Mouse (Mus musculus): Measurements from ENCODE around the gene Ostm1. TPM values are rescaled to one million over a fixed set of nuclear protein-coding genes. Genes with fewer than 3 reads are reported as not detected.
A peak's percentile ranks its signal among the peaks of the same experiment; 100 is the strongest.

Ostm1 gene
- total RNA-seq, 2 experiments from 2014 or later: 51.7 to 53.7 TPM

DNA sequence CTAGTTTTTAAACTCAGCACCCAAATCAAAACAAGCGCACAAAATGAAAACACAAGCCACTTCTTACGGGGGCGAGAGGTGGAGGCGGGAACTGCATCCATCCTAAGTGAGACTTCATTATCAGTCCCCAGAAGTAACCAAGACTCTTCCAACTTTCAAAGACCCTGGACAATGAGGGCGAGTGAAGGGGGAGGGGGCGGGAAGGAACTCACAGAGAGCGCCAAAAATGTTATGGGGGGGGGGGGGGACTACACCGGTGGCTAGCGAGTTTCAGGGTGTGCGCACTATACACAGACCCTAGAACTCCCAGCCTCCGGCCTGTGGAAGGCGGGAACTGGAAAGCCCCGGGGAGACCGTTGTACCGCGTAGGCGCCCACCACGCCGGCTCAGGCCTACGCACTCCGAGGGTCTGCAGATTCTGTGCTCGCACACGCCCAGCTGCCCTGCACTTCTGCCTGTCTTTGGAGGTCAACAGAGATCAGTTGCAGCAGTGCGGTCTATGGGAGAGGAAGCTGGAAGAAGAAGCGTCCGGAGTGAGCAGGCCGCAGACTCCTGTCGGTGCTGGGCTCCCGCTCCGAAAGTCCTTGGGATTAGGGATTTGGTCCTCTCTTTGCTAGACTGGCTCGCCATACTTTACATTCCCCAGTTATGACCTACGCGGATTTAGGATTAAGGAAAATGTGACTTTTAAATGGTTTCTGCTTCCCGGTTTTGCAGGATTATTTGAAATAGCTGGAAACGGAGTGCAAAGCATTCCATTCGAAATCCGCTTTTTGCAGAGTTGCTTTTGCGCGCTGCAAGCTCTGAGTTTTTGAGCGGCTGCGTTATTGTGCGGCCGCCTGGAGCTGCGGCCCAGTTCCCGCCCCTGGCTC lies 1.7 kb upstream of the Ostm1 start:
- DNase-seq (ENCODE audit: low spot score in 2 of 2): no peak

DNA sequence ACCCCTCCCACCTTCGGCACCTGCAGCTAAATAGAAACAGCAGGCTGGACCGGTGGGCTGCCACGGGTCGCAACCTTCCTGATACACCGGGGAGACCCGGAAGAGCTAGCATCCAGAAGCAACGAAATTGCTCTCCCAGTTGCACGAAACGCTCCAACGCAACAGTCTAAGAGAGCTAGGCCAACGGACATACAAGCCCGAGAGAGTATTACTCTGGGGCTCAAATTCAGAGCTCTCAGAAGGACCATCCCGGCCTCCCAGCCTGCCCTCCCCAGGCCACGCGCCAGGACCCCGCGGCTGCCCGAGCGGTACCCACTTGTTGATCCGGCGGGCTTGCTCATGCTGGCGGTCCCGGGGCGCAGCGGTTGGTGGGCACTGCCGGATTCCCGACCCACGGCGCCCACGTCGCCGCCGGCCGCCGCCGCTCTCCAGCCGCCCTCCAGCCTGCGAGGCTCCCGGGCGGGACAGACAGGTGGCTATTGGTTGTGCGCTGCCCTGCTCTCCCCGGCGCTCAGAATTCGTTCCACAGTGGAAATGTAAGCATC lies 984 bp upstream of the Ostm1 start:
- no peak for DNase-seq (ENCODE audit: low spot score in 2 of 2)

DNA sequence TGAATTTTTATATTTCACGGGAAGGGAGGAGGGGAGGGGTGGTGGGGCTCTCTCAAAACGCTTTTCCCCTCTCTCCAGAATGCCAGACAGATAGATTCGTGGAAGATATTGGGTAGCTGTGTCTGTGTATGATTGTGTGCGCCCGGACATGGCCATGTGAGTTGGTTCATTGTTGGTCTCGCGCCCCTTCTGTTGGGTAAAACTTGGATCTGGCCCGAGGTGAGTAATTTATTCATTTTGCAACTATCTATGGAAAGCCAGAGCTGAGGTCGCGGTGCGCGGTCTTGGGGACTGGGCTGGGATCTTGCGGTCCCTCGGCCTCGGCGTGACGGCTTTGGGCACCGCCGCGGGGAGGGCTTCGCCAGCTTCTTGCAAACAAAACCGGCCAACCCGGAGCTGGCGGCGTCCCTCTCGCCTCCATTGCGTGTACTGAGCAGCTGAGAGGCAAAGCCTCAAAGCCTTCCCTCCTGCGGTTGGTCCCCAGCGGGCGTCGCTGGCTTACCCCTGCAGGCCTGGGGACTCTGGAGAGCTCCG lies 347 bp downstream of the Ostm1 start:
- DNase-seq (ENCODE audit: low spot score in 2 of 2): peak in 1 of 2 experiments; percentile 22

DNA sequence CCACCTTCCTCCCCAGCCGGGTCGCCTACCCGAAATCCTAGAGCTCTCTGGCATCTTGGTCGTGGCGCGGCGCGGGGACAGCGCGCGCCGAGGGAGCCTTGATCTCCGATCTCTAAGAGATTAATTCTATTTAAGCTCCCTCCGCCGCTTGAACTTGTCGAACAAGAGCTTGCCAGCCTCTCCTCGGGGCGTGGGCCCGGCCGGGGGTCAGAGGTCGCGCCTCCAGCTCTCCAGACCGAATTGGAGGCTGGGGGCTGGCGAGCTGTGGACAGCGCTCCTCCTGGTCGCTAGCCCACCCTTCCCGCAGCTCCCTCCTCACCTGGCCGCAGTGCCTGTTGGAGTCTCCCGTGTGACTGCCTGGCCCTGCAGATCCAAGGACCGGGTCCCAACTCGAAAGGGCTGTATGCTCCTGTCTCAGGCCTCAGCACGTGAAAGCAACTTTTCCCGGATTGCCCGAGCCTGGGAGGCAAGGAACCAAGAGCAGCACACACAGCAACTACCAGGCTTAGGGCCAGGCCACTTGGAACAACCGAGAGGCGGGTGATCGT lies 888 bp downstream of the Ostm1 start:
- no peak for DNase-seq (ENCODE audit: low spot score in 2 of 2)

DNA sequence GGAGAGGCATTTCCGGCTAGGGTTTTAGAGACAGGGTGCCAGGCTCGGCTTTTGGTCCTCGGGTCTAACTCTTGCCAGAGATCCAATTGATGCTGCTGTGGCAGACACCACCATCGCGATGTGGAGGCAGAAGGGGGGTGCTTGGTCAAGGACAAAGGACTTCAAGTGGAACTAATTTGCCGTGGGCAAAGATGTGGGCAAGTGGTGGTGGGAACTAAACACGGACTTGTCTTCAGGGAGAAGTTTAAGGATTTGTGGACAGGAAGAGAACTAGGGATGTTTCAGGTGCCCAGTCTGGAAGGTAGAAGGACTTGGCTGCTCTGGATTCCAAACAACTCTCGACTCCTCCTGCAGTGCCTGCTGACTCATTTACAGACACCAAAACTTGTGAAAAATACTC lies 1.5 kb downstream of the Ostm1 start:
- DNase-seq (ENCODE audit: low spot score in 2 of 2): no peak

DNA sequence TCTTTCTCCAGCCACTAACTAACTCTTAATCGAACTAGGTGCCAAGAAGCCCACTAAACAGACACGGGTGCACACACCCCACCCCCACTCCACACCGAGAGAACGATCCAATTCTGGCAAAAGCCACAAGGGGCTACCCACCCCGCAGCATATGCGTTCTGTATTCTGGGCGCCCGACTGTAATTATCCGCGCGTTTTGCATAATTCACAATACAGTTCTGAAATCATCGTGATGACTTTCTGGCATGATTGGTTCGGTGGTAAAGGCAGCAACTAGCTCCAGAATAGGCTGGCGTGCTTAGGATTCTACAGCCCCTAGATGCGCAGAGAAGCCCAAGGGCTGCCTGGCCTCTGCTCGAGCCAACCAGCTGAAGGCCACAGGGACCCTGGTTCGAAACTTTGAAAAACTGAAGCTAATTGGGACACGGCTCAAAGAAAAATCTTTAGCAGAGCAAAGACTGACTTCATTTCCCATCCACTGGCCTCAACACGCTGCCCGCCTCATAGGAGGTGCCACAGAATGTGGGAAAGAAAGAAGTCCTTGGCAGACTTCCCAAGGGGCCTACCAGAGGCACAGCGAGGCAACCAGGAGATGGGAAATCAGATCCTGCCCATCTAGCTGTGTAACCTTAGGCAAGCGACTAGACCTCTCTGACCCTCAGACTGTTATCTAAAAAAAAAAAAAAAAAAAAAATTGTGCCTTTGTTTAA lies 2.1 kb downstream of the Ostm1 start:
- DNase-seq (ENCODE audit: low spot score in 2 of 2): no peak

DNA sequence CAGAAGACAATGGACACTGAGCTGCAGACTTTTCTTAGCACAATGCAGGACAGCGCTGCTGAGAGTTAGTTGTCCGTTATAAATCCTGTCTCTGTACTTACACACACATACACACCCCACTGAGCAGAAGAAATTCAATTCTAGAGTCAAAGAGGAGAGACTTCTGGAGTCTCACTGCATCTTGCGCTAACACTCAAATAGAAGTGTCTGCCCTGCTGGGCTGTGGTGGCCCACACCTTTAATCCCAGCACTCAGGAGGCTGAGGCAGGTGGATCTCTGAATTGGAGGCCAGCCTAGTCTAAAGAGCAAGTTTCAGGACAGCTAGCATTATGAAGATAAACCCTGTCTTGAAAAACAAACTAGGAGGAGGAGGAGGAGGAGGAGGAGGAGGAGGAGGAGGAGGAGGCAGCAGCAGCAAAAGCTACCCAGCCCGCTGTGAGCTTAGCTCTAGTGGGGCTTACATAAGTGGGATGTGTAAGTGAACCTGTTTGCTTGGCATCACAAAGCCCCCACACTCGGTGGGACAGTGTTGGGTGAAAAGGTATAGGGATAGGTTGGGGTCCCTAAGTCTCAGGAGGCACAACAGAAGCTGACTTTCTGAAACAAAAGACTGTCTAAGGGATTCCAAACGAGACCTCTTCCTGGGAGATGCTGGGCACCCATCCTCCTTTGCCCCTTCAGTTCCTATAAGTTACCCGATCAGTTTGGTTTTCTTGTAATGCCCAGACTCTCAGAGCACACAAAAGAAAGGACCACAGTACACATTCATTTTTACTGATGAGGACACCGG lies 4.5 kb downstream of the Ostm1 start:
- DNase-seq (ENCODE audit: low spot score in 2 of 2): no peak

DNA sequence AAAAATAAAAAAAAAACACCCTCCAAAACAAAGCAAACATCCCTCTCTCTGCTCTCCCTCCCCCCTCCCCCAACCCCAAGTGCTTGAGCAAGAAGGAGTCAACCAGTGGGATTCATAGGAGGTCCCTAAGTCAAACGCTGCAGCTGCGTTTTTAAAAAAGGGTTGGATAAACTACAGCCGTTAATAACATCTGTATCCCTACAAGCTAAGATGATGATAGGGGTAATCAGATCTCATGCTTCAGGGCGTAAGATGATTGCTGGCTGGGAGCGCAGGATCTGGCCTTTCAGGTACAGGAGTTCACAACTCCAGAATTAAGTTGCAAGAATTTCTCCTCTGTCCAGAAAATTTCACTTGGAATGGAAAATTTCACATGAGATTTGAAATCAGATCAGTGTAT lies 5.9 kb downstream of the Ostm1 start:
- DNase-seq (ENCODE audit: low spot score in 2 of 2): no peak

DNA sequence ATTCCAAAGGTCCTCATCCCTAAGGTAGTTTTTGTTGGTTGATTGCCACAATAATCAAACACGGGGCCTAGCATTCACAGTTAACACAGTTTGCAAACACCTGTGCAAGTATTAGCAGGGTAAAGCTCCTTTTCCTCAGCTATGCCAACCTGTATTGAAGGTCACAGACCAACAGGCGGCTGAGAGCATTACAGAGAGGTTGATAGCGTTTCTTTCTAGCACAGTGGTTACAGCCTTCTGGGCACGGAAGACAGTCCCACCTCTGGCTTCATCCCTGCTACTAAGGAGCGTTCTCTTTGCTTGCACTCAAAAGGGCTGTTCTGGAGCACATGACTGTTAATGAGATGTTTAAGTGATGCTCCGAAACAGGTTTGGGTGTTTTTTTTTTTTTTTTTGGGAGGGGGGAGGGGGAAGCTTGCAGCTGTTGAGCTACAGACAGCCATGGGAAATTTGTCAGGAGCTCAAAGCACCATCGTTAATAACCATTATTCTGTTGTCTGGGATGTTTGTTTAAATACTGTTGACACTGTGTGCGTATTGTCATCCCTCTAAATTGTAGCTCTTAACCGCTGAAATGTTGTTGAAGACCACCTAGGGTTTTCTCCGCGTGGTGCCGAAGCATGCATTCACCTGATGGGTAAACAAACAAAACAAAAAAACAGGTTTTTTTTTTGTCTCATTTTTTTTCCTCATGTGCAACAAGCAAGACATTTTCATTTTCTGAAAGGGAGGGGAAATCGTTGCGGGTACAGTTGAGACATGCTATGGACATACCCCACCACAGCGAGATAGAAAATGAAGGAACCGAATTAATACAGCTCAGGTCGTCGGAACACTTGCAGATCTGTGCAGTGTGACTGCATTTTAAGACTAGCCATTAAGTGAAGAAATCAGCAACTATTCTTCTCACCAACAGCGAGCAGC lies 6.9 kb downstream of the Ostm1 start:
- DNase-seq (ENCODE audit: low spot score in 2 of 2): no peak

DNA sequence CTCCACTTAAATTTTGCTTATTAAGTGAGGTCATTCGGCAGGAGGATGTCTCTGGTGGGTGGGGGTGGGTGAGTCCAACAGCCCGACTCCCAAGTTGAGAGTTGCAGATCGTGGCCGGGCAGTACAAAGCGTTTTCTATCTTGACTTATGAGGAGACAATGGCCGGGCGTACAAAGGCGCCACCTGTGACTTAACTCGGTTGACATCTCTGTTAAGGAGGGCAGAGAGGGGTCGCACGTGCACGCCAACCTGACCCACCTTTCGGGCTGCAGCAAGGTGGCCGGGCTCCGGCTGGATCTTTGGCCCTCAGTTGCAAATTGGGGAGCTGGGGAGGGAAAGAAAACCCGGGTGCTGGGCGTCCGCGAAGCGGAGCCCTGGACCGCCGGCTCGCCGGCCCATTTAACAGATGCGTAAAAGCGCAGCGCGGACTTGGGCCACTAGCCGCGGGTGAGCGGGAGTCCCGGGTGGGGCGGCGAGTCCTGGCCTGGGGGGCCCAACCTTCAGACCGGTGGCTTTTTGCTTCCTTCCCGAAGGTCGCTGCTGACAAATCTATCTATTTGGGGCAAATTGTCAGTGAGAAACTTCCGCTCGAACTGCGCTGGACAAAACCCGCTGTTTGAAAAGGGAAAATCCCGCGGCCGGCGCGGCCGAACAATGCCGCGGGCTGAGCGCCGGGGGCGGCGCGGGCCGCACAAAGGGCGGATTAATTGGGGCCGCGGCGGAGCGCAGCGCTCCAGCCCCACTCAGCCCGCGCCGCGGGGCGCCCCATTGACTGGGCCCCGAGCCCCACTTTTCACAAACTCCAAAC lies 7.8 kb downstream of the Ostm1 start:
- DNase-seq (ENCODE audit: low spot score in 2 of 2): no peak

DNA sequence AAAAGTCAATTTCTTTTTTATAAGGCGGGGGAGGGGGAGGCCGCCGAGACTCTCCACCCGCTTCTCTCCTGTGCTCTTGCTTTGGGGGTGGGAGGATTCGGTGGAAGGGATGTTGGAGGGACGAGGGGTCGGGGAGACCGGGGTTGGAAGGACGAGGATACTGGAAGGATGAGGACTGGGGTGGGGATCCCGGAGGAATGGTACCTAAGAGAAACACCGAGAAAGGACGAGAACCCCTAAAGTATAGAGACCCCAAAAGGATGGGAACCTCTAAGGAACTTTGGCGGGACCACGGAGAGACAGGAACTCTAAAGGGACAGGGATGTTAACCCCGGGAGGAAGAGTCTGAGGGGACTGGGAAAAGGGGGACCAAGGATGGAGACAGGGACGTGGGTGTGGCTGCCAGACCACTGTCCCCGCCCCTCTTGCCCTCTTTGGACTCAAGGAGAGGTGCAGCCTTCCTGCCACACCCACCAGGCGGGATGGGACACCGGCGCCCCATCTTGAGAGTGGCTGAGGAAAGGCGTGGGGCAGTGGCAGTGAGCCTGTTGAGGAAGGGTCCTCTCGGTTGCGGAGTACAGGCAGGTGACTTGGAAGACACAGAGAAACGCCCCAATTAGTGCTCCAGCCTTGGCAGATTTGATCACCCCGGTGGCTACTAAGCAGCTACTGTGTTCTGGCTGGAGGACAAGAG lies 8.5 kb downstream of the Ostm1 start:
- no peak for DNase-seq (ENCODE audit: low spot score in 2 of 2)

DNA sequence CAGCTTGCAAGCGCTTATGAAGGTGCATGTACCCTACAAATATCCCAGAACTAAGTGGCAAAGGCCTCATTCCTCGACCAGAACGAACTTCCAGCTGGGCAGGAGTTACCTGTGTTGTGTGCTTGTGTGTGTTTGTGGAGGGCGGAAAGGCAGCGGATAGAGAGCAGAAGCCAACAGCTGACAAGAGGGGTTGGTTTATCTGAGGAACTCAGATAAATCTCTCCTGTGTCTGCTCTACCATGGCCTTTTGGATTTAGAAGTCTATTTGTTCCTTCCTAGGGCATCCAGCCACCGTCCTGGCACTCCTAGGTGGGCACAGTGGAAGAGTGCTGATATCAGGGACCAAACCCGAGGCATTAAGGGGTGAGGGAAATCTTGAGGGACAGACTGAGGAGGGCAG lies 9.6 kb downstream of the Ostm1 start:
- no peak for DNase-seq (ENCODE audit: low spot score in 2 of 2)

DNA sequence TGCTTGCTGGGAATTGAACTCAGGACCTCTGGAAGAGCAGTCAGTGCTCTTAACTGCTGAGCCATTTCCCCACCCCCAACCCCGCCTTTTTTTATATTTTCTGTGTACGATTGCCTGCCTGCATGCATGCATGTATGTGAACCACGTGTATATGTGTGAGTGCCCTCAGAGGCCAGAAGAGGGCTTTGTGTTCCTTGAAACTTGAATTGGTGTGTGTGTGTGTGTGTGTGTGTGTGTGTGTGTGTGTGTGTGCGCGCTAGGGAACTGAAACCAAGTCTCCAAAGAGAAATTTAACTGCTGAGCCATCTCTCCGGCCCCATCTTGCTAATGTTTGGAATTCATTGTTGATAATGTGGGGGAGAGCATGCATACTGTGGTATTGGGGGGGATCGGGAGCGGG lies 15.0 kb downstream of the Ostm1 start:
- DNase-seq (ENCODE audit: low spot score in 2 of 2): no peak

DNA sequence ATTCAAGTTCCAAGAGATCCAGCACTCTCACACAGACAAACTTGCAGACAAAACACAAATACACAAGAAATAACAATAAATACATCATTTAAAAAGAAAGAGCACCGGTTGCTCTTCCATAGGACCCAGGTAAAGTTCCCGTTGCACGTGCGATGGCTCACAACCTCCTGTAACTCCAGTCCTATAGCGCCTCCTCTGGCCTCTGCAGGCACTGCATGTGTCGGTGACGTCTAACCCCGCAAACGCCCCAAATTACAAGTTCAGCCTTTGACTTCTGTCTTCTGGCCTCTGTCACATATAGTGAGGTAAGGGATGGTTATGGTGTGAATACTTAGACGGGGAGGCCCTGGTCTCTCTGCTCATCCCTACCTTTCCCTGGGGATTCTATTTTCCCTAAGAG lies 17.9 kb downstream of the Ostm1 start:
- DNase-seq (ENCODE audit: low spot score in 2 of 2): no peak

DNA sequence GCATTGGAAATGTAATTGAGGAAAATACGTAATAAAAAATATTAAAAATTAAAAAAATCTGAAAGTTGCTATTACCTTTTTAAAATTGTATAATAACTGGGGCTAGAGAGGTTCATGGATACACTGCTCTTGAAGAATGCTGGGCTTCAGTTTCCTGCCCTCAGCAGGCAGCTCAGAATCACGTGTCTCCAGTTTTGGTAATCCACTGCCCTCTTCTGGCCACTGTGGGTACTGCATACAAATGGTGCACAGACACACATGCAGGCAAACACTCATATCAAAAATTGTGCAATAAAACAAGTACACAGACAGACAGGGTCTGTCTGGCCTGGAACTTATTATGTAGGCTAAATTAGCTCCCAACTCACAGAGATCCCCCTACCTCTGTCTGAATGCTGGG lies 21.3 kb downstream of the Ostm1 start:
- no peak for DNase-seq (ENCODE audit: low spot score in 2 of 2)

DNA sequence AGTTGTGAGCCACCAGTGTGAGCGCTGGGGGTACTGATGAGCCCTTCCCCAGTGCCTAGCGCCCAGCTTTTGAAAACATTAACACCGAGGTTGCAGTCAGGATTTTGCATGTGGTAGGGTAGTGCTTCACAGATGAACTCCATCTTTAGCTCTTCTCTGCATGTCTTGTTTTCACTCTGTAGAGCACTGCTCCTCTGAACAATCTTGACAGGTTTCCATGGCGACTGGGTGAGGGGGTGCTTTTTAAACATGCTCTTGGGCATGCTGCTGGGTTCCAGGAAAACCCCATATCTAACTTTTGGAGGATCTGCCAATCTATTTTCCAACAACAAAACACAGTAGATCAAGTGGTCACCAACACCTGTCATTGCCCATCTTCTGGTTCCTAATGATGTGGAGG lies 23.1 kb downstream of the Ostm1 start:
- no peak for DNase-seq (ENCODE audit: low spot score in 2 of 2)

DNA sequence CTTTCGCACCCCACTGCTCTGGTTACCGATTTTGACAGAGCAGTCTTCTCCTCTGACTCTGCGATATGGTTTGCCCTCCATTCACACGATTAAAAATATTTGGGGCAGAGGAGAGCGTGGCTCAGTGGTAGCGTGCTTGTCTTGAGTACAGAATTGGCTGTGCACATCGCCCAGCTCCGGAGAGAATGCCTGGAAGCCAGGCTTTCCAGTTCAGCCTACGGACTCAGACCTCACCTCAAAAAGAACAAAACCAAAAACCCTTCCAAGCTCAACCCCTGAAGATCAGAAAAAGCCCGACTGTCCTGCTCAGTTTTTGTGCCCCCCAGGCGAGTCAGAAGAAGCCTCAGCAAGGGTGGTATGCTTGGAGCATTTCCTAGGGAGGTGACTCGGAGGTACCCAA lies 29.5 kb downstream of the Ostm1 start:
- DNase-seq (ENCODE audit: low spot score in 2 of 2): no peak

DNA sequence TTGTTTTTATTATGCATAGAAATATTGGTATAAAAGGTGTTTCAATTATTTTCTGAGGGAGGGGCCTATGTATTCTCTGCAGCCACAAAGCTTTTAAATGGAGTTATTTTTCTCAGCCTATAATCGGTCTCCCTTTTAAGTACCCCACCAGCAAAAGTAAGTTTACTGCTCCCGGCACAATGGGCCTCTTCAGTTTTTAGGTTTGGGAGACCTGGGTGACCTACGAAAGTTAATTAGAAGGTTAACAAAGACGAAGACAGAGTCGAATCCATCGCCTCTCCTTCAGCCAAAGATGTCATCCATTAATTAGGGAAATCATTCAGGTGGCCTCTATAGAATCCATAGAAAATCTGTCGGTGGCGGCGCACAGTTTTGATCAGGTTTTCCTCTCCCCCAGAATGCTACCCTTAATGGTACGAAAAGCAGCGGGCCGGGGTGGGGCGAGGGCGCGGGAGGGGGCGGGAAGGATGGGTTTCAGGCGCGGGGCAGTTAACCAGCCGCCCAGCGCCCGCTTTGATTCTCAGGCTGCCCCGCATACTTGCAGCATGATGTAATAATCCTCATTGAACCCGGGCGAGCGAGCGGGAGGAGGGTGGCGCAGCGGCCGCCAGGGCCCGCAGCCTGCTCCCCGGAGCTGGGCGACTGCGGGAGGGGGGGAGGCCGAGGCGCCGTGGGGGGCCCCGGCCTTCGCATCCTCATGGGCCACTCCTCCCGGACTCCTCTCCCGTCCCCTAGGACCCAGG lies 30.2 kb downstream of the Ostm1 start:
- no peak for DNase-seq (ENCODE audit: low spot score in 2 of 2)
